Mouse (Mus musculus): ENCODE results near the gene Agfg2.

DNA sequence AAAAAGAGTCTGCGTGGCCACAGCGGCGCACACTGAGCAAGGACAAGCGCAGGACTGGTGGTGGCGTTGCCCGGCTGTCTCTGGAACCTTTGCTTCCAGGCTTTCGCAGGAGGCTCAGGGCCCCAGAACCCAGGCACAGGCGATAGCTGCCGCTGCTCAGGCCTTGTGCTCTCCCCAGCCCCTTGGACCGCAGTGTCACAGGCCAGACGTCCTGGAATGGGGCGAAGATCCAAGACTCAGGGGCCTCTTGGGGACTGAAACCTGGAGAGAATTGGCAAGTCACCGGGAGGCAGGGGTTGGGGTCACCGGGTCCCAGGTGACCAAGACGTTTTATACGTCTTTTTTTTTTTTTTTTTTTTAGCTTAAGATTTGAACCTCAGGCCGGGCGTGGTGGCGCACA is 40.0 kb downstream of the Agfg2 start:
- no peak for TF ChIP-seq CTCF (IDR thresholded peaks at IDR 0.05; ENCODE audit: extremely low read depth, insufficient read length, insufficient replicate concordance, low read depth, low read length)
- no peak for TF ChIP-seq POLR2A (IDR thresholded peaks at IDR 0.05; ENCODE audit: low read depth, low read length)
